Mouse (Mus musculus): ENCODE measurements at regions not wholly inside any gene's neighbourhood (a gene's known extent, or its start where the extent isn't known, plus 50 kb on each side); places are given as distances from the start of the nearest gene placed in this dataset.

DNA sequence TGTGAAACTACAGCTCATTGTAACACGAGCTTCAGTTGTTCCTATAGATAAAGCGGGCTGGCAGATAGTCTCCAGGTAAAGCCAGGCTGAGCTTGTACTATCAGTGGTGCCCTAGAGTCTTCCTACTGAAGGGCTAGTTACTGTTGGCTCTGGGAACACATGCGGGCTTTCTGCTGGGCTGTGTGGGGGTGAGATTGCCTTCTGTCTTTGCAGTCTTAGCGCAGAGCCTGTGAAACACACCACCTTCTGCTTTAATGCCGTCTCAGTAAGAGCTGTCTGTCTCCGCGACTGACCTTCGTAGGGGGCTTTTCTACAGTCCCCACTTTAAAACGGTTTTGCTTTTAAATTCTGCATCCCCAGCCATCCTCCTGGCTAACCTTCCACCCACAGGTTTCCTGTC lies 76.7 kb downstream of the Trim29 start:
- no peaks in the 10 kb centered on the region for H3K36me3 ChIP-seq

DNA sequence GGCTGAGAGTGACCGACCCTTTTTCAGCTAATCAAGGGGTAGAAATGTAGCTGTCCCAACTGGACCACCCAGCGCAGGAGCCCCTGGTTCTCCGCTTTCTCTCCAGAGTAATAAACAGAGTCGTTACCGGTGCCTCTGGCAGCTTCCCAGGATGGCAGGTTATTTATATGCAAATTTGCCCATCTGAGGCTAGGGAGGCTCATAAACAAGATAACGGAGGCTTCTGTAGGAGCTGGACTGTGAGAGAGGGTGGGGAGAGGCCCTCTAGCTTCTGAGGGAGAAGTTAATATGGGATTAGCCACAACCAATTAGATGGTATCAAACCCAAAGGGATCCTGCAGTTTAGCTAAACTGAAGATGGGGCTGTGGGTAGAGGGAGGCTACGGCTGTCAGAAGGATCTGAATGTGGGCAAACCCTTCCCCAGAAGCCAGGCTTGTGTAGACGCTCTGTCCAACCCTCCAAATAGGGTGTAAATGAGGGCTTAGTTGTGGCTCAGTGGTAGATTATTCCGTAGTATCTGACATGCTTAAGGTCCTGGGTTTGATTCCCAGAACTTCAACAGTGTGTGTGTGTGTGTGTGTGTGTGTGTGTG lies 78.9 kb downstream of the Trim29 start:
- Histone ChIP-seq H3K9me3 (0 out of 2 replicates have a peak, but pooled peaks cover 3% of the 10 kb centered on the region), H3K4me2 (no peak overlapping the region), H3K4me3 (no peak overlapping the region), H3K9ac (no peak overlapping the region), H3K36me3 (no peaks in the 10 kb centered on the region), H3K27ac (no peak overlapping the region), H3K27me3 (no peaks in the 10 kb centered on the region), H3K4me1 (no peaks in the 10 kb centered on the region)
- ATAC-seq (ENCODE audit: insufficient number of reproducible peaks, low FRiP score, low TSS enrichment, low read depth), result no peak
- 38% methylated on average over 9 of the region's 9 CpGs for WGBS

More for the DNA sequence above, 76.7 kb downstream of the Trim29 start:
- no peak for ATAC-seq (ENCODE audit: insufficient number of reproducible peaks, low FRiP score, low TSS enrichment, low read depth)
- Histone ChIP-seq H3K4me2 (no peak overlapping the region), H3K4me3 (no peak overlapping the region), H3K9me3 (no peaks in the 10 kb centered on the region), H3K4me1 (no peaks in the 10 kb centered on the region), H3K9ac (no peak overlapping the region), H3K27me3 (no peaks in the 10 kb centered on the region), H3K27ac (no peak overlapping the region)
- 55% methylated on average over 9 of the region's 9 CpGs for WGBS

DNA sequence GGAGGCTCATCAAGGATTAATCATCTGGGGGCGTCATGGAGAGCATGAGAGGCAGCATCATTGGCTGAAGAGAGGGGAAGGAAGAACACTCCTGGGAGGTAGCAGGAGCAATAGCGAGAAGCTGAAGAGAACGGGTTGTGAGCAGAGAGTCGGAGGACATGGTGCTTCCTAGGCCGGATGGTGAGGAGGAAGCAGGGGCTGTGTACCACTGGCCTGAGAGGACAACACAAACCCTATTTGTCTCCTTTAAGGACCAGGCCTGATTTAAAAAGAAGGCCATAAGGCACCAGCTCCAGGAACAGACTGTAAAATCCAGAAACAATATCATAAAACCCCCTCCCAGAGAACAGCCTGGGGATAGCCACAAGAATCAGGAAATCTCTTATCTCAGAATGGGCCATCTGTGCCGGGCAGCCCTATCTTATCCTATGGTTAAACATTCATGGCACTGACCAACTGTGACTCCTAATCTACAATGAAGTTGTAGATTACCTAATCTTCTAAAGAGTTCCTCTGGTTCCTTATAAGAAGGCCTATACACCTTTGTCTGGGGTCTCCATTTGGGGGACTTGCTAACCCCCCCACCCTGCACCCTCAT lies 81.9 kb downstream of the Trim29 start:
- H3K27ac ChIP-seq, result no peak overlapping the region
- no peak overlapping the region for H3K9ac ChIP-seq
- 81% methylated on average over 6 of the region's 6 CpGs for WGBS
- no peak overlapping the region for H3K4me3 ChIP-seq
- H3K9me3 ChIP-seq, result 0 out of 2 replicates have a peak, but pooled peaks cover 3% of the 10 kb centered on the region
- H3K27me3 ChIP-seq, result no peaks in the 10 kb centered on the region
- no peak overlapping the region for H3K4me2 ChIP-seq
- no peaks in the 10 kb centered on the region for H3K4me1 ChIP-seq
- no peaks in the 10 kb centered on the region for H3K36me3 ChIP-seq
- ATAC-seq (ENCODE audit: insufficient number of reproducible peaks, low FRiP score, low TSS enrichment, low read depth), result no peak

DNA sequence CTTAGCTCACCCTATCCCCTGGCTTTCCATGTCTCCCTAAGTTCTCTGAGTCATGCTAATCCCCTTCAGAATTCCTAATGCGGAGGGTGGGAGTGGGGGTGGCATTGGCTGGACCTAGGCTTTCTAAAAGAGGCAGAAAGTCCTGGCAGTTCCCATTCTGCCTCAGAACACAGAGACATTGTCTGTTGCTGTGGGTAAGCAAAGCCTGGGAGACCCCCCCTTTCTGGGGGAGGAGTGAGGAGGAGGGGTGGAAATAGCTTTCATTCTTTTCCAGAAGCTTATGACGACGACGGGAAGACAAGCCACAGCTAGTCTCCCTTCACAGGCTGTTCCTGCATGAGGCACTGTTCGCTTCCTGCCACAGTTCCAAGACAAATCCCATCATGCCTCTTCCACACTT lies 83.6 kb downstream of the Trim29 start:
- 39% methylated on average over 5 of the region's 5 CpGs for WGBS
- Histone ChIP-seq H3K36me3 (no peaks in the 10 kb centered on the region), H3K27me3 (no peaks in the 10 kb centered on the region), H3K9ac (no peak overlapping the region), H3K4me2 (no peak overlapping the region), H3K27ac (no peak overlapping the region), H3K4me3 (no peak overlapping the region), H3K4me1 (no peaks in the 10 kb centered on the region), H3K9me3 (0 out of 2 replicates have a peak, but pooled peaks cover 3% of the 10 kb centered on the region)
- ATAC-seq (ENCODE audit: insufficient number of reproducible peaks, low FRiP score, low TSS enrichment, low read depth), result no peak

DNA sequence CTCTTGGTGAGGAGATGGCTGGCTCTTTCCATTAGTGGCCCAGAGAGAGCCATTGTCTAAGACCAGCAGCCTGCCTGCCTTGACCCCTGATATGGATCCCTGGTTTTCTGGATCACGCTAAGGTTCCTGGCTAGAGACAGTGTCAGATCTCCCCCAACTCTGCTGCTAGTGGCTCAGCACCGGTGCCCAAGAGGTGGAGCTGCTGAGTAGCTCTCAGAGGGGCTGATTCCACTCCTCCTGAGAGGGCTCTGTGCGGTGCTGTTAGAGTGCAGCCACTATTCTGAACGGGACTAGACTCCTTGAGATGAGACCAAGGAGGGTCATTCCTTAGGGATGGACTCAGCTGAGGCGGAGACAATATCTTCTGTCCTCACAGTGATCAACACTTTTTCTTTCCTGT lies 84.6 kb downstream of the Trim29 start:
- H3K27ac ChIP-seq, result no peak overlapping the region
- no peaks in the 10 kb centered on the region for H3K27me3 ChIP-seq
- 0 out of 2 replicates have a peak, but pooled peaks cover 3% of the 10 kb centered on the region for H3K9me3 ChIP-seq
- H3K4me3 ChIP-seq, result no peak overlapping the region
- H3K36me3 ChIP-seq, result no peaks in the 10 kb centered on the region
- no peaks in the 10 kb centered on the region for H3K4me1 ChIP-seq
- no peak for ATAC-seq (ENCODE audit: insufficient number of reproducible peaks, low FRiP score, low TSS enrichment, low read depth)
- no peak overlapping the region for H3K4me2 ChIP-seq
- WGBS, result 43% methylated on average over 5 of the region's 5 CpGs
- no peak overlapping the region for H3K9ac ChIP-seq

DNA sequence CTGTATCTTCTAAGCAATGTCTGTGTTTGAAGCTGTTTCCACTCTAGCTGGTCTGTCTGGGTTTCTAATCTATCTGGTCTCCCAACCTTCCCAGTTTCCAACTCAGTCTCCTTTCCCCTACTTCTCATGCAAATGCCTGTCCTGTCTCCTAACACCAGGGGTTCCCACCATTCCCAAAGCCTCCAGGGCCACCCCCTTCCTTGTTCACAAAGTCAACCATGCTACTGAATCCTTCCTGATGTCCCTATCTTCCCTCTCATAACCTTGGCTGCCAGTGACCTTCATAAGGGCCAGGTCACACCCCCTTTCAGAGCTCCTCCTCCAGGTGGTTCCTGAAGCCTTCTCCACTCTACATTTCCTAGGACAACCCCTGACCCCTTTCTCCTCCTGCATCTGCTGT lies 85.9 kb downstream of the Trim29 start:
- no peak for ATAC-seq (ENCODE audit: insufficient number of reproducible peaks, low FRiP score, low TSS enrichment, low read depth)
- Histone ChIP-seq H3K9me3 (0 out of 2 replicates have a peak, but pooled peaks cover 3% of the 10 kb centered on the region), H3K36me3 (no peaks in the 10 kb centered on the region), H3K4me1 (no peaks in the 10 kb centered on the region), H3K4me2 (no peak overlapping the region), H3K9ac (no peak overlapping the region), H3K27ac (no peak overlapping the region), H3K27me3 (no peaks in the 10 kb centered on the region), H3K4me3 (no peak overlapping the region)

DNA sequence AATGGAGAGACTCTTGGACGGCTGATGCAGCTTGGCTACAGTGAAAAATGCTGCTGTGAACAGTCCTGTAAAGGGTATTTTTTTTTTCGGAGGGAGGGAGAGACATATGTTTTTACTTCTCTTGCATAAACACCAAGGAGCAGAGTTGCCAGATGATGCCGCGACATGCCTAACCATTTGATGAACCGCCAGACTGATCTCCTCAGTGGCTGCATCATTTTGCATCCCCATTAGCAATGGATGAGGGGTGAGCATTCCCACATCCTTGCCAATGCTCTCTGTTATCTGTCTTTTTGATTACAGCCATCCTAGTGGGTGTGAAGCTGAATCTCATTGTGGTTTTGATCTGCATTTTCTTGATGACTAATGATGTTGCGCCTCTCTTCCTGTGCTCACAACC lies 97.8 kb downstream of the Trim29 start:
- no peak for ATAC-seq (ENCODE audit: insufficient number of reproducible peaks, low FRiP score, low TSS enrichment, low read depth)
- WGBS, result 59% methylated on average over 6 of the region's 6 CpGs
- Histone ChIP-seq H3K4me3 (no peak overlapping the region), H3K27ac (no peak overlapping the region), H3K4me1 (no peaks in the 10 kb centered on the region), H3K27me3 (no peaks in the 10 kb centered on the region), H3K9me3 (no peaks in the 10 kb centered on the region), H3K9ac (no peak overlapping the region), H3K4me2 (no peak overlapping the region), H3K36me3 (no peaks in the 10 kb centered on the region)

DNA sequence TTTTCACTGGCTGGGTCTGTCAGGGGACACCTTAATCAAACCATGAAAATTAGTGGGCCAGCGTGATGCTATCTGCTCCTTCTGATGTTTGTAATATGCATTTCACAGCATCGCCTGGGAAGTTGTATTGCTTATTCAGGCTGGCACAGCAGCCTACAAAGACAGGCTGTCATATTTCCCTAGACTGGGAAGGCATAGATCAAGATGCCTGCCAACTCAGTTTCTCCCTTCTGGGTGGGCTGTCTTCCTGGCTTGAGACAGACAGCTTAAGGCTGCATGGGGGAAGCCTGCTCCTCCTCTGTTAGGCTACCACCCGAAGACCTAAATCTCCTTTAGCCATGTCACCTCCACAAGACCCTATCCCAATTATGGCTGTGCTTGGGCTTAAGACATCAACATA lies 101.8 kb downstream of the Trim29 start:
- no peaks in the 10 kb centered on the region for H3K9me3 ChIP-seq
- WGBS, result 70% methylated on average over 3 of the region's 3 CpGs

DNA sequence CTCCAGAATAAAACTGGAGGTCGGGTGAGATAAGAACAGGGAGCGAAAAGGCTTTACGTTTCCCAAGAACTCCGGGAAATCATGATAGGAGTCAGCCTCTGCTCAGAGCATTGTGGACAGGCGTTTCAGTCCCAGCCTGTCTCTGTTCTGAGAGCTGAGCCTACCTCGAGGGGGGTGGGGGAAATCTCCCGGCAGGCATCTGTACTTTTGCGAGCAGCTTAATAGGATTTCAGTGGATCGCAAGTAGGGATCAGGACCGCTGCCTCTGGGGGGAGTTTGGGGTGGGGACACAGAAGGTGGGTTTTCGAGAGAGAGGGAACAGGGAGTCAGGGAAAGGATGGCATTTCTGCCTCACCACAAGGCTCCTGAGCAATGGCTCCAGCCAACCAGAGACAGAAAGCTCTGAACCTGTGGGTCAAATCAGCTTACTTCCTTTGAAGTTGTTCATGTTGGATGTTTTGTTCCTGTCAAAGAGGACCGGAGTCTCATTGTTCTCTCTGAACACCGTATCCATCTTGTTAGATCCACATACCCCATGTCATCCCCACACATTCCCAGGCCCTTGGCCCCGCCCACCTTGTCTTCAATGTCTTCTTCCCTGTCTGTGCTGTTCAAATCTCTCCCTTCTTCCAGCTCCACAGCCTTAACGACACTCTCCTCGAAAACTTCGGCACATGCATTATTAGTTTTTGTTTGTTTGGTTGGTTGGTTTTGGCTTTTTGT lies 109.5 kb downstream of the Trim29 start:
- H3K4me2 ChIP-seq, result no peak overlapping the region
- H3K9ac ChIP-seq, result no peak overlapping the region
- ATAC-seq (ENCODE audit: insufficient number of reproducible peaks, low FRiP score, low TSS enrichment, low read depth), result no peak
- no peaks in the 10 kb centered on the region for H3K4me1 ChIP-seq
- H3K36me3 ChIP-seq, result no peaks in the 10 kb centered on the region
- H3K27me3 ChIP-seq, result 0 out of 2 replicates have a peak, but pooled peaks cover 8% of the 10 kb centered on the region
- WGBS, result 26% methylated on average over 17 of the region's 17 CpGs
- no peak overlapping the region for H3K4me3 ChIP-seq
- H3K9me3 ChIP-seq, result no peaks in the 10 kb centered on the region
- H3K27ac ChIP-seq, result no peak overlapping the region

More for the DNA sequence above, 101.8 kb downstream of the Trim29 start:
- Histone ChIP-seq H3K4me3 (no peak overlapping the region), H3K4me2 (no peak overlapping the region), H3K27ac (no peak overlapping the region), H3K27me3 (no peaks in the 10 kb centered on the region), H3K9ac (no peak overlapping the region), H3K4me1 (no peaks in the 10 kb centered on the region), H3K36me3 (no peaks in the 10 kb centered on the region)
- ATAC-seq (ENCODE audit: insufficient number of reproducible peaks, low FRiP score, low TSS enrichment, low read depth), result no peak

DNA sequence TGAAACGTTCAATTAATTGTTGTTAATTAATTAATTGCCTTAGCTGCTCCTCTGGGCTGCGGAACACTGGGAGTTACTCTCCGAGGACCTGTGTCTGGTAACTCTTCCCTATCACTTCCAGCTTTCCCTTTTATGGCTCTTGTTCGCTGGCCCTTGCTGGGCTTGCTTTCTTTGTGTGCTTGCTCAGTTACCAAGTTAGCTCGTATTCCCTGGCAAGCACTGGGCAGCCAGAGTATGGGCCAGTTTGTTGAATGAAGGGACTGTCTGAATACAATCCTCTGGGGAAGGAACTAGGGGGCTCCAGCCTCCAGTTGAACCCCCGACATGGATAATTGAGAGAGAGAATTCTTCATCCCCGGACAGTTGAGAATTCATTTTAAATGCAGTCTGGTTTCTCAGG lies 116.4 kb downstream of the Trim29 start:
- no peaks in the 10 kb centered on the region for H3K27me3 ChIP-seq
- 43% methylated on average over 7 of the region's 7 CpGs for WGBS

DNA sequence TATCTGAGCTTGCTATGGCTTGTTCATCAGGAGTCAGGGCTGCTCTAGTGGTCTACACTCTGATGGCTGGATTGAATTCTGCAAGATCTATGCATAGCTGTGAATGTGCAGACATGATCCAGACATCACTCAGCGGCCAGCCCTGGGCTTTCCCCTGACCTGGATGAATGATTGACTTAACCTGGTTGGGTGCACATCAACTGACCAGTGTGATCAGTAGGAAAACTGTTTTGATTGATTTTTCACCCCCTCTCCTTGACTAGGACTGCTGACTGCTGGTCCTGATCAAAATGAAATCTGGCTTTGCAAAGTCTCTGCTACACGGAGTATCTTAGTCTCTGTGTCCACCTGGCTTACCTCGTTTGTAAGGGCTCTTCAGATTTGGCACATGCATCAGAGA lies 123.3 kb downstream of the Trim29 start:
- H3K9me3 ChIP-seq, result no peaks in the 10 kb centered on the region
- no peak overlapping the region for H3K27ac ChIP-seq
- no peak overlapping the region for H3K4me3 ChIP-seq
- ATAC-seq (ENCODE audit: insufficient number of reproducible peaks, low FRiP score, low TSS enrichment, low read depth), result no peak
- no peaks in the 10 kb centered on the region for H3K27me3 ChIP-seq
- no peaks in the 10 kb centered on the region for H3K36me3 ChIP-seq
- no peak overlapping the region for H3K4me2 ChIP-seq
- no peak overlapping the region for H3K9ac ChIP-seq
- H3K4me1 ChIP-seq, result no peaks in the 10 kb centered on the region
- WGBS, result 66% methylated on average over 3 of the region's 3 CpGs

More for the DNA sequence above, 116.4 kb downstream of the Trim29 start:
- Histone ChIP-seq H3K4me1 (no peaks in the 10 kb centered on the region), H3K9me3 (no peaks in the 10 kb centered on the region), H3K4me2 (no peak overlapping the region), H3K9ac (no peak overlapping the region), H3K4me3 (no peak overlapping the region), H3K36me3 (no peaks in the 10 kb centered on the region), H3K27ac (no peak overlapping the region)
- no peak for ATAC-seq (ENCODE audit: insufficient number of reproducible peaks, low FRiP score, low TSS enrichment, low read depth)

DNA sequence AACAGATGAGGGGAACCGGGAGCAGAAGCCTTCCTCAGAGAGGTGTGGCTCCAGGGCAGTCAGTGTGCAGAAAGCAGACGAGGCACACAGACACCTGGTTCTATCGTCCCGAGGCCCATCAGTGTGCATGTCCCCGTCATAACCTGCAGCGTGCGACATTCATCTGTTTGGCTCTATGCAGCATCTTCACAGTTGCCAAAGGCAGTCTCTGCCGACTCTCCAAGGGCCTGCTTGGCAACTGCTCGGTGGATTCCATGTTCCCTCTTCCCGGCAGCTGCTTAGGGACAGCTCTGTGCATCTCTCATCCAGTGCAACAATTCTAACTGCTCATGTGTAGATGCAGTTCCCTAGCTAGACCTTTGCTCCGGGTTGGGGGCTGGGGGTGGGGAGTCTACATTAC lies 127.8 kb downstream of the Trim29 start:
- H3K27ac ChIP-seq, result no peak overlapping the region
- 58% methylated on average over 11 of the region's 11 CpGs for WGBS
- H3K27me3 ChIP-seq, result no peaks in the 10 kb centered on the region
- H3K9me3 ChIP-seq, result no peaks in the 10 kb centered on the region
- H3K9ac ChIP-seq, result no peak overlapping the region
- no peak for ATAC-seq (ENCODE audit: insufficient number of reproducible peaks, low FRiP score, low TSS enrichment, low read depth)
- no peaks in the 10 kb centered on the region for H3K36me3 ChIP-seq
- H3K4me3 ChIP-seq, result no peak overlapping the region
- no peak overlapping the region for H3K4me2 ChIP-seq
- no peaks in the 10 kb centered on the region; the same call in 1 of the 2 replicates for H3K4me1 ChIP-seq

Measured in limb, embryonic 15.5 days (tissue).